ENCODE assay signal across 8 mouse cellular contexts in the genomic region with DNA sequence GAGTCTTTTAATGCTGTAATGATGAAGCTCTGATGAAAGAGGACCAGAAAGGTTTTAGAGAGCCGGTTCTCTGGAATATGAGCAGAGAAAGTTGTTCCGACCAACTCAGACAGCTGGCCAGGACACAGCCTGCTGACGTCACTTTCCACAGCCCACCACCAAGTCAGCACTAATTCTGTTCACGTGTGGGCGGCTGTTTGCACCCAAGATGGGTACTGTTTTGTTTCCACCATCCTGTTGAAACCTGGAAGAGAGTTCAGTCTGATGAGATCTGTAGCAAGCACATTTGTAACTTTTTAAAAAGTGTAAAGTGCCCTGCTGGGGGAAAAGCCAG.
DNase-seq lines count a peak whose midpoint lies in the region; ATAC-seq lines count a peak whose summit lies in the region.
"Had no signal": no experiment of that assay in that cellular context is flagged by ENCODE, and none has a peak within 500 bp of the region (broad histone marks: within the 10 kb centered on the region; RNA-seq: fewer than 3 reads in every experiment).

No protein-coding gene starts in this region.

- no peak for ATAC-seq in heart, embryonic 14.5 days (ENCODE audit: insufficient number of reproducible peaks, insufficient read depth, low FRiP score, low read depth)

- no peaks in the 10 kb centered on the region for H3K27me3 ChIP-seq in heart, embryonic 14.5 days (ENCODE audit: control insufficient read depth, insufficient read depth, low read length)
- no peaks in the 10 kb centered on the region for H3K27me3 ChIP-seq in limb, embryonic 10.5 days (ENCODE audit: low read depth, poor library complexity, severe bottlenecking)

- H3K36me3 ChIP-seq in heart, embryonic 14.5 days (ENCODE audit: control insufficient read depth, insufficient read depth, low read length), result no peaks in the 10 kb centered on the region
- H3K36me3 ChIP-seq in limb, embryonic 10.5 days, result no peaks in the 10 kb centered on the region

- H3K9me3 ChIP-seq in heart, embryonic 14.5 days (ENCODE audit: control insufficient read depth, low read length), result no peaks in the 10 kb centered on the region
- H3K9me3 ChIP-seq in limb, embryonic 10.5 days (replicated peaks), result no peaks in the 10 kb centered on the region

- WGBS in heart, embryonic 14.5 days, result 9% methylated on average over 5 of the region's 5 CpGs
- 36% methylated on average over 5 of the region's 5 CpGs for WGBS in limb, embryonic 10.5 days

- H3K27ac ChIP-seq in heart, embryonic 14.5 days (replicated peaks in 1 of 2; ENCODE audit: control insufficient read depth in 1 of 2, insufficient read depth in 1 of 2, low read depth in 2 of 2, low read length in 2 of 2), result peak overlapping the region; percentile 86 to 90
- H3K27ac ChIP-seq in limb, embryonic 10.5 days, result peak overlapping the region; percentile 70

- H3K4me3 ChIP-seq in heart, embryonic 14.5 days (ENCODE audit: control insufficient read depth in 1 of 2, insufficient read depth in 1 of 2, low read depth in 1 of 2, low read length in 2 of 2), result no peak overlapping the region
- H3K4me3 ChIP-seq in limb, embryonic 10.5 days, result no peak overlapping the region

- H3K4me2 ChIP-seq in heart, embryonic 14.5 days (ENCODE audit: low read length), result peak overlapping the region; percentile 44

- peak; percentile 13 for DNase-seq in thymus, postnatal 4 days
- no peak for DNase-seq in thymus, postnatal 36 days
- DNase-seq in limb, embryonic 10.5 days (ENCODE audit: low spot score), result no peak
- no peak for DNase-seq in urinary bladder, postnatal 4 days (ENCODE audit: low spot score in 2 of 2)
- DNase-seq in spleen, postnatal 4 days (ENCODE audit: low spot score in 2 of 2), result no peak
- no peak for DNase-seq in urinary bladder, postnatal 14 days (ENCODE audit: low spot score)
- DNase-seq: cerebellum, adult 11 months had no signal

- H3K4me1 ChIP-seq in heart, embryonic 14.5 days (ENCODE audit: control insufficient read depth in 2 of 2, insufficient read depth in 2 of 2, low read length in 2 of 2), result peaks cover 29 to 43% of the 10 kb centered on the region in 2 experiments
- peaks cover 38% of the 10 kb centered on the region for H3K4me1 ChIP-seq in limb, embryonic 10.5 days

- 0 out of 2 replicates have a peak overlapping the region, but pooled peaks have one; percentile 23 for H3K9ac ChIP-seq in heart, embryonic 14.5 days (ENCODE audit: low read length)
